Mouse (Mus musculus): ENCODE data around the gene Fap. TPM values are rescaled to one million over a fixed set of nuclear protein-coding genes. Genes with fewer than 3 reads are reported as not detected.
A peak's percentile ranks its signal among the peaks of the same experiment; 100 is the strongest.

Fap gene
- polyA plus RNA-seq, 1 experiment from 2014 or later = 11.7 TPM

- DNase-seq (ENCODE audit: low spot score) = no peak
- H3K27me3 ChIP-seq (ENCODE audit: control insufficient read depth, insufficient read depth, low read length) = no peaks in the 10 kb centered on the region
- no peak overlapping the region for H3K9ac ChIP-seq (replicated peaks; ENCODE audit: low read length)
- no peaks in the 10 kb centered on the region for H3K9me3 ChIP-seq (replicated peaks; ENCODE audit: control insufficient read depth, low read length)
- 83% methylated on average over 2 of the region's 2 CpGs for WGBS
- no peak overlapping the region for H3K4me2 ChIP-seq (ENCODE audit: low read depth, low read length)
- no peak overlapping the region for H3K4me3 ChIP-seq (ENCODE audit: low read depth, low read length)
- H3K36me3 ChIP-seq (replicated peaks; ENCODE audit: control insufficient read depth, insufficient read depth, low read depth, low read length) = no peaks in the 10 kb centered on the region
- no peak overlapping the region for H3K27ac ChIP-seq (replicated peaks; ENCODE audit: low read depth, low read length)
- ATAC-seq (replicated peaks; ENCODE audit: insufficient number of reproducible peaks, low FRiP score, low TSS enrichment, low read depth) = no peak
- no peaks in the 10 kb centered on the region for H3K4me1 ChIP-seq (ENCODE audit: control insufficient read depth, insufficient read depth, low read length)
Measured at GRCm38 (mm10) chr2:62594491-62594890, 20.6 kb upstream of the Fap start.

- Histone ChIP-seq H3K4me2 (ENCODE audit: low read depth, low read length) (no peak overlapping the region), H3K27me3 (ENCODE audit: control insufficient read depth, insufficient read depth, low read length) (no peaks in the 10 kb centered on the region), H3K9ac (replicated peaks; ENCODE audit: low read length) (no peak overlapping the region), H3K27ac (replicated peaks; ENCODE audit: low read depth, low read length) (no peak overlapping the region), H3K36me3 (replicated peaks; ENCODE audit: control insufficient read depth, insufficient read depth, low read depth, low read length) (no peaks in the 10 kb centered on the region), H3K4me1 (ENCODE audit: control insufficient read depth, insufficient read depth, low read length) (no peaks in the 10 kb centered on the region), H3K4me3 (ENCODE audit: low read depth, low read length) (no peak overlapping the region), H3K9me3 (replicated peaks; ENCODE audit: control insufficient read depth, low read length) (no peaks in the 10 kb centered on the region)
- ATAC-seq (replicated peaks; ENCODE audit: insufficient number of reproducible peaks, low FRiP score, low TSS enrichment, low read depth) (no peak), DNase-seq (ENCODE audit: low spot score) (no peak)
- WGBS = 81% methylated on average over 3 of the region's 3 CpGs
Measured at GRCm38 (mm10) chr2:62591555-62591954, 17.7 kb upstream of the Fap start.

- WGBS = 67% methylated on average over 4 of the region's 4 CpGs
- no peak overlapping the region for H3K9ac ChIP-seq (replicated peaks; ENCODE audit: low read length)
- ATAC-seq (replicated peaks; ENCODE audit: insufficient number of reproducible peaks, low FRiP score, low TSS enrichment, low read depth) (no peak), DNase-seq (ENCODE audit: low spot score) (no peak)
- H3K27ac ChIP-seq (replicated peaks; ENCODE audit: low read depth, low read length) = no peak overlapping the region
- H3K36me3 ChIP-seq (replicated peaks; ENCODE audit: control insufficient read depth, insufficient read depth, low read depth, low read length) = no peaks in the 10 kb centered on the region
- H3K4me1 ChIP-seq (ENCODE audit: control insufficient read depth, insufficient read depth, low read length) = no peaks in the 10 kb centered on the region
- H3K27me3 ChIP-seq (ENCODE audit: control insufficient read depth, insufficient read depth, low read length) = no peaks in the 10 kb centered on the region
- no peak overlapping the region for H3K4me3 ChIP-seq (ENCODE audit: low read depth, low read length)
- no peak overlapping the region for H3K4me2 ChIP-seq (ENCODE audit: low read depth, low read length)
- no peaks in the 10 kb centered on the region for H3K9me3 ChIP-seq (replicated peaks; ENCODE audit: control insufficient read depth, low read length)
Measured at GRCm38 (mm10) chr2:62589333-62589732, 15.5 kb upstream of the Fap start.

- no peaks in the 10 kb centered on the region for H3K9me3 ChIP-seq (replicated peaks; ENCODE audit: control insufficient read depth, low read length)
- H3K27ac ChIP-seq (replicated peaks; ENCODE audit: low read depth, low read length) = no peak overlapping the region
- H3K4me1 ChIP-seq (ENCODE audit: control insufficient read depth, insufficient read depth, low read length) = no peaks in the 10 kb centered on the region
- H3K4me2 ChIP-seq (ENCODE audit: low read depth, low read length) = no peak overlapping the region
- ATAC-seq (replicated peaks; ENCODE audit: insufficient number of reproducible peaks, low FRiP score, low TSS enrichment, low read depth) (no peak), DNase-seq (ENCODE audit: low spot score) (no peak)
- H3K4me3 ChIP-seq (ENCODE audit: low read depth, low read length) = no peak overlapping the region
- no peaks in the 10 kb centered on the region for H3K27me3 ChIP-seq (ENCODE audit: control insufficient read depth, insufficient read depth, low read length)
- H3K9ac ChIP-seq (replicated peaks; ENCODE audit: low read length) = no peak overlapping the region
- 91% methylated on average over 5 of the region's 5 CpGs for WGBS
- H3K36me3 ChIP-seq (replicated peaks; ENCODE audit: control insufficient read depth, insufficient read depth, low read depth, low read length) = no peaks in the 10 kb centered on the region
Measured at GRCm38 (mm10) chr2:62585769-62586168, 11.9 kb upstream of the Fap start.

GRCm38 (mm10) chr2:62574962-62575361 lies 1.1 kb upstream of the Fap start:
- WGBS = 59% methylated on average over 3 of the region's 3 CpGs
- H3K27ac ChIP-seq (replicated peaks; ENCODE audit: low read depth, low read length) = no peak overlapping the region
- no peak overlapping the region for H3K4me2 ChIP-seq (ENCODE audit: low read depth, low read length)

GRCm38 (mm10) chr2:62574250-62574649 lies 375 bp upstream of the Fap start:
- no peaks in the 10 kb centered on the region for H3K9me3 ChIP-seq (replicated peaks; ENCODE audit: control insufficient read depth, low read length)
- H3K36me3 ChIP-seq (replicated peaks; ENCODE audit: control insufficient read depth, insufficient read depth, low read depth, low read length) = no peaks in the 10 kb centered on the region
- ATAC-seq (replicated peaks; ENCODE audit: insufficient number of reproducible peaks, low FRiP score, low TSS enrichment, low read depth) (peak; percentile 67; the same call in 1 of the 2 replicates), DNase-seq (ENCODE audit: low spot score) (no peak)
- H3K27me3 ChIP-seq (ENCODE audit: control insufficient read depth, insufficient read depth, low read length) = no peaks in the 10 kb centered on the region
- 0 out of 2 replicates have a peak overlapping the region, but pooled peaks have one; percentile 5 for H3K27ac ChIP-seq (replicated peaks; ENCODE audit: low read depth, low read length)
- WGBS = 42% methylated on average over 7 of the region's 7 CpGs
- H3K4me1 ChIP-seq (ENCODE audit: control insufficient read depth, insufficient read depth, low read length) = no peaks in the 10 kb centered on the region
- no peak overlapping the region for H3K9ac ChIP-seq (replicated peaks; ENCODE audit: low read length)
- H3K4me3 ChIP-seq (ENCODE audit: low read depth, low read length) = no peak overlapping the region
- no peak overlapping the region for H3K4me2 ChIP-seq (ENCODE audit: low read depth, low read length)

More at GRCm38 (mm10) chr2:62574962-62575361, 1.1 kb upstream of the Fap start:
- Histone ChIP-seq H3K27me3 (ENCODE audit: control insufficient read depth, insufficient read depth, low read length) (no peaks in the 10 kb centered on the region), H3K9ac (replicated peaks; ENCODE audit: low read length) (no peak overlapping the region), H3K4me3 (ENCODE audit: low read depth, low read length) (no peak overlapping the region), H3K36me3 (replicated peaks; ENCODE audit: control insufficient read depth, insufficient read depth, low read depth, low read length) (no peaks in the 10 kb centered on the region), H3K4me1 (ENCODE audit: control insufficient read depth, insufficient read depth, low read length) (no peaks in the 10 kb centered on the region), H3K9me3 (replicated peaks; ENCODE audit: control insufficient read depth, low read length) (no peaks in the 10 kb centered on the region)
- ATAC-seq (replicated peaks; ENCODE audit: insufficient number of reproducible peaks, low FRiP score, low TSS enrichment, low read depth) (no peak), DNase-seq (ENCODE audit: low spot score) (no peak)

- Histone ChIP-seq H3K4me3 (ENCODE audit: low read depth, low read length) (peak overlapping the region; percentile 24), H3K36me3 (replicated peaks; ENCODE audit: control insufficient read depth, insufficient read depth, low read depth, low read length) (no peaks in the 10 kb centered on the region), H3K4me2 (ENCODE audit: low read depth, low read length) (peak overlapping the region; percentile 4; the same call in 1 of the 2 replicates), H3K4me1 (ENCODE audit: control insufficient read depth, insufficient read depth, low read length) (no peaks in the 10 kb centered on the region), H3K27ac (replicated peaks; ENCODE audit: low read depth, low read length) (peak overlapping the region; percentile 43; the same call in 1 of the 2 replicates), H3K27me3 (ENCODE audit: control insufficient read depth, insufficient read depth, low read length) (no peaks in the 10 kb centered on the region), H3K9me3 (replicated peaks; ENCODE audit: control insufficient read depth, low read length) (no peaks in the 10 kb centered on the region), H3K9ac (replicated peaks; ENCODE audit: low read length) (peak overlapping the region; percentile 34)
- no peak for DNase-seq (ENCODE audit: low spot score)
- ATAC-seq (replicated peaks; ENCODE audit: insufficient number of reproducible peaks, low FRiP score, low TSS enrichment, low read depth) = no peak
- 65% methylated on average over 10 of the region's 10 CpGs for WGBS
Measured at GRCm38 (mm10) chr2:62573099-62573752, 649 bp downstream of the Fap start.

GRCm38 (mm10) chr2:62564687-62565086 lies 9.2 kb downstream of the Fap start:
- no peak overlapping the region for H3K9ac ChIP-seq (replicated peaks; ENCODE audit: low read length)
- H3K9me3 ChIP-seq (replicated peaks; ENCODE audit: control insufficient read depth, low read length) = no peaks in the 10 kb centered on the region
- no peaks in the 10 kb centered on the region for H3K4me1 ChIP-seq (ENCODE audit: control insufficient read depth, insufficient read depth, low read length)
- DNase-seq (ENCODE audit: low spot score) = no peak
- H3K27ac ChIP-seq (replicated peaks; ENCODE audit: low read depth, low read length) = no peak overlapping the region
- no peak overlapping the region for H3K4me3 ChIP-seq (ENCODE audit: low read depth, low read length)
- no peak overlapping the region for H3K4me2 ChIP-seq (ENCODE audit: low read depth, low read length)
- WGBS = 88% methylated on average over 1 of the region's 1 CpGs
- no peak for ATAC-seq (replicated peaks; ENCODE audit: insufficient number of reproducible peaks, low FRiP score, low TSS enrichment, low read depth)
- no peaks in the 10 kb centered on the region for H3K36me3 ChIP-seq (replicated peaks; ENCODE audit: control insufficient read depth, insufficient read depth, low read depth, low read length)
- no peaks in the 10 kb centered on the region for H3K27me3 ChIP-seq (ENCODE audit: control insufficient read depth, insufficient read depth, low read length)
